Mouse (Mus musculus) kidney, adult 2 months (tissue): Measurements from ENCODE around the gene Cacng5. TPM values are rescaled to one million over a fixed set of nuclear protein-coding genes. Genes with fewer than 3 reads are reported as not detected.

Experiments
- DNase-seq: peaks from one replicate; pipeline ENCODE4 v3.0.0; 2021
- H3K27ac ChIP-seq: fragments of 200-500 bp; 2 replicates; pipeline ENCODE4 v1.5.1; 2012; ENCODE audit warnings: low read depth, low read length, control low read depth, inconsistent platforms; ENCODE audit not compliant: insufficient read depth
- H3K27me3 ChIP-seq: fragments of 200-500 bp; replicated peaks from 2 replicates; pipeline ENCODE4 v1.6.1; 2012; ENCODE audit warnings: mild to moderate bottlenecking, moderate library complexity, low read length, inconsistent platforms; ENCODE audit not compliant: control insufficient read depth, insufficient read depth
- H3K36me3 ChIP-seq: fragments of 200-500 bp; 2 replicates; pipeline ENCODE4 v1.6.1; 2012; ENCODE audit warnings: mild to moderate bottlenecking, moderate library complexity, low read length, inconsistent platforms; ENCODE audit not compliant: control insufficient read depth, insufficient read depth
- H3K4me1 ChIP-seq: fragments of 200-500 bp; 2 replicates; pipeline ENCODE4 v1.6.1; 2011; ENCODE audit warnings: low read length; ENCODE audit not compliant: control insufficient read depth, insufficient read depth
- H3K4me3 ChIP-seq: fragments of 200-500 bp; 2 replicates; pipeline ENCODE4 v1.5.1; 2011; ENCODE audit warnings: mild to moderate bottlenecking, low read depth, low read length, control low read depth; ENCODE audit not compliant: insufficient read depth
- CTCF ChIP-seq: fragments of 200-500 bp; conservative IDR thresholded peaks from 2 replicates; pipeline ENCODE4 v1.5.1; 2011; ENCODE audit warnings: low read depth, mild to moderate bottlenecking, control low read depth, low read length, moderate library complexity, mixed read lengths; ENCODE audit not compliant: insufficient read depth, insufficient read length
- POLR2A ChIP-seq: fragments of 200-500 bp; IDR thresholded peaks from one replicate; pipeline ENCODE4 v1.6.1; 2011; ENCODE audit warnings: low read depth, low read length, control low read depth
- WGBS: fragments of 180-500 bp; shearing (Covaris S2); methylation state at CpG from one replicate; pipeline ENCODE4 v1.1.7; 2018; 5-methylcytosine and 5-hydroxymethylcytosine counted together
- polyA plus RNA-seq: library from polyadenylated mRNA; depleted of rRNA; stranded (reverse); fragments of >200 nt; gene quantifications from 2 replicates; pipeline ENCODE4 v1.2.3, GENCODE M21; 2012

Cacng5 gene
- polyA plus RNA-seq, 1 experiment, result 0.05 TPM

- H3K27me3 ChIP-seq, result no peaks in the 10 kb centered on the region
- H3K4me3 ChIP-seq, result no peak overlapping the region
- DNase-seq, result no peak
- TF ChIP-seq POLR2A, result no peak
- no peak for TF ChIP-seq CTCF
- no peak overlapping the region for H3K27ac ChIP-seq
- H3K4me1 ChIP-seq, result no peaks in the 10 kb centered on the region
- 96% methylated on average over 1 of the region's 1 CpGs for WGBS
- no peaks in the 10 kb centered on the region for H3K36me3 ChIP-seq
Observed at GRCm38 (mm10) chr11:107947951-107948350, 33.1 kb upstream of the Cacng5 start.

- no peak for DNase-seq
- Histone ChIP-seq H3K4me1 (no peaks in the 10 kb centered on the region), H3K27ac (no peak overlapping the region), H3K36me3 (no peaks in the 10 kb centered on the region), H3K27me3 (no peaks in the 10 kb centered on the region), H3K4me3 (no peak overlapping the region)
- TF ChIP-seq POLR2A (no peak), CTCF (no peak)
- WGBS, result 81% methylated on average over 5 of the region's 5 CpGs
Observed at GRCm38 (mm10) chr11:107946823-107947222, 32.0 kb upstream of the Cacng5 start.

- TF ChIP-seq CTCF, result no peak
- TF ChIP-seq POLR2A, result no peak
- no peaks in the 10 kb centered on the region; the same call in 1 of the 2 replicates for H3K36me3 ChIP-seq
- DNase-seq, result no peak
- H3K27me3 ChIP-seq, result no peaks in the 10 kb centered on the region
- no peak overlapping the region for H3K4me3 ChIP-seq
- WGBS, result 95% methylated on average over 2 of the region's 2 CpGs
- H3K27ac ChIP-seq, result no peak overlapping the region
- H3K4me1 ChIP-seq, result no peaks in the 10 kb centered on the region
Observed at GRCm38 (mm10) chr11:107936929-107937328, 22.1 kb upstream of the Cacng5 start.

GRCm38 (mm10) chr11:107931721-107932120 is 16.9 kb upstream of the Cacng5 start:
- no peak overlapping the region for H3K4me3 ChIP-seq
- H3K4me1 ChIP-seq, result no peaks in the 10 kb centered on the region
- H3K36me3 ChIP-seq, result no peaks in the 10 kb centered on the region
- H3K27ac ChIP-seq, result no peak overlapping the region
- TF ChIP-seq CTCF, result no peak
- TF ChIP-seq POLR2A, result no peak
- no peaks in the 10 kb centered on the region for H3K27me3 ChIP-seq
- 56% methylated on average over 7 of the region's 7 CpGs for WGBS
- no peak for DNase-seq

GRCm38 (mm10) chr11:107931288-107931687 is 16.4 kb upstream of the Cacng5 start:
- H3K4me3 ChIP-seq, result no peak overlapping the region
- H3K4me1 ChIP-seq, result no peaks in the 10 kb centered on the region
- TF ChIP-seq CTCF (no peak), POLR2A (no peak)
- DNase-seq, result no peak
- H3K36me3 ChIP-seq, result no peaks in the 10 kb centered on the region
- no peak overlapping the region for H3K27ac ChIP-seq
- WGBS, result 74% methylated on average over 11 of the region's 11 CpGs
- H3K27me3 ChIP-seq, result no peaks in the 10 kb centered on the region

GRCm38 (mm10) chr11:107929712-107930111 is 14.9 kb upstream of the Cacng5 start:
- WGBS, result 42% methylated on average over 3 of the region's 3 CpGs
- H3K36me3 ChIP-seq, result no peaks in the 10 kb centered on the region
- H3K4me3 ChIP-seq, result no peak overlapping the region

GRCm38 (mm10) chr11:107919852-107920508 is 5.1 kb upstream of the Cacng5 start:
- 43% methylated on average over 16 of the region's 16 CpGs for WGBS
- Histone ChIP-seq H3K27me3 (no peaks in the 10 kb centered on the region), H3K27ac (no peak overlapping the region), H3K36me3 (no peaks in the 10 kb centered on the region), H3K4me1 (no peaks in the 10 kb centered on the region), H3K4me3 (no peak overlapping the region)
- DNase-seq, result no peak
- TF ChIP-seq CTCF (no peak), POLR2A (no peak)

More at GRCm38 (mm10) chr11:107929712-107930111, 14.9 kb upstream of the Cacng5 start:
- TF ChIP-seq CTCF, result no peak
- no peak for TF ChIP-seq POLR2A
- no peak overlapping the region for H3K27ac ChIP-seq
- H3K27me3 ChIP-seq, result no peaks in the 10 kb centered on the region
- DNase-seq, result no peak
- no peaks in the 10 kb centered on the region for H3K4me1 ChIP-seq
